Mouse (Mus musculus): ENCODE data around the gene Myo18a. TPM values are rescaled to one million over a fixed set of nuclear protein-coding genes. Genes with fewer than 3 reads are reported as not detected.
A peak's percentile ranks its signal among the peaks of the same experiment; 100 is the strongest.

The Myo18a gene
- polyA plus RNA-seq, 1 experiment from 2014 or later = 21.6 TPM

DNA sequence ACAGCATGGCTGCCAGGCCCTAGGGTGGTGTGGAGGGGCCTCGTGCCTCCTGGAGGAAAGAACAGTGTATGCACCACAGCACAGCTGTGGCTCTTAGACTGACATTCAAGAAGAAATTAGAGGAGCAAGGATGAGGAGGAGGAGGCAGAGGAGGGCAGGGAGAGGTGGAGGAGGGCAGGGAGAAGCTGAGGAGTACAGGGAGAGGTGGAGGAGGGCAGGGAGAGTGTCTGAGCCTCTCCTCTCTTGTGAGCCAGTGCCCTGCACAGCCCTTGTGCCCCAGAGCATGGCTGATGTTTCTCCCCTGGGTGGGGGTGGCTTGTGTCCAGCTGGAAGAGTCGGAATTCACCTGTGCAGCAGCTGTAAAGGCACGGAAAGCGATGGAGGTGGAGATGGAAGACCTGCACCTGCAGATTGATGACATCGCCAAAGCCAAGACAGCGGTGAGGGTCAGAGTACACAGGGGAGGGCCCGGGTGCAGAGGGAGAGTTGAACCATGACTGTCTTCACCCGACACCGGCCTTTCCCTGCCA lies 84.6 kb downstream of the Myo18a start:
- no peak for ATAC-seq
- H3K4me1 ChIP-seq (ENCODE audit: insufficient read depth, low read depth, low read length) = no peaks in the 10 kb centered on the region
- no peak overlapping the region for H3K27ac ChIP-seq (ENCODE audit: low read length)
- no peaks in the 10 kb centered on the region for H3K27me3 ChIP-seq (replicated peaks; ENCODE audit: insufficient read depth, low read length)
- no peak overlapping the region for H3K4me2 ChIP-seq (replicated peaks; ENCODE audit: low read depth, low read length)
- H3K9ac ChIP-seq (replicated peaks; ENCODE audit: low read depth) = no peak overlapping the region
- peaks cover 41% of the 10 kb centered on the region for H3K36me3 ChIP-seq (ENCODE audit: insufficient read depth, low read length)
- TF ChIP-seq CTCF (IDR thresholded peaks at IDR 0.05) = no peak
- TF ChIP-seq EP300 (IDR thresholded peaks at IDR 0.05) = no peak
- no peaks in the 10 kb centered on the region for H3K9me3 ChIP-seq (ENCODE audit: low read length)
- DNase-seq (ENCODE audit: low spot score) = no peak
- WGBS = 53% methylated on average over 9 of the region's 9 CpGs
- no peak overlapping the region for H3K4me3 ChIP-seq (ENCODE audit: low read depth, low read length)

GRCm38 (mm10) chr11:77848131-77848530 lies 85.1 kb downstream of the Myo18a start:
- 43% methylated on average over 5 of the region's 5 CpGs for WGBS
- DNase-seq (ENCODE audit: low spot score) = no peak
- TF ChIP-seq EP300 (IDR thresholded peaks at IDR 0.05) (no peak), CTCF (IDR thresholded peaks at IDR 0.05) (no peak)
- Histone ChIP-seq H3K4me1 (ENCODE audit: insufficient read depth, low read depth, low read length) (no peaks in the 10 kb centered on the region), H3K4me2 (replicated peaks; ENCODE audit: low read depth, low read length) (no peak overlapping the region), H3K4me3 (ENCODE audit: low read depth, low read length) (no peak overlapping the region), H3K27me3 (replicated peaks; ENCODE audit: insufficient read depth, low read length) (no peaks in the 10 kb centered on the region), H3K36me3 (ENCODE audit: insufficient read depth, low read length) (peaks cover 42% of the 10 kb centered on the region), H3K9me3 (ENCODE audit: low read length) (no peaks in the 10 kb centered on the region), H3K9ac (replicated peaks; ENCODE audit: low read depth) (no peak overlapping the region), H3K27ac (ENCODE audit: low read length) (no peak overlapping the region)
- ATAC-seq = no peak

GRCm38 (mm10) chr11:77849151-77849550 lies 86.1 kb downstream of the Myo18a start:
- no peak for DNase-seq (ENCODE audit: low spot score)
- no peaks in the 10 kb centered on the region for H3K4me1 ChIP-seq (ENCODE audit: insufficient read depth, low read depth, low read length)
- WGBS = 66% methylated on average over 7 of the region's 7 CpGs
- no peak overlapping the region for H3K4me3 ChIP-seq (ENCODE audit: low read depth, low read length)
- no peak for ATAC-seq
- peaks cover 51% of the 10 kb centered on the region for H3K36me3 ChIP-seq (ENCODE audit: insufficient read depth, low read length)
- H3K27ac ChIP-seq (ENCODE audit: low read length) = no peak overlapping the region
- H3K4me2 ChIP-seq (replicated peaks; ENCODE audit: low read depth, low read length) = no peak overlapping the region
- H3K27me3 ChIP-seq (replicated peaks; ENCODE audit: insufficient read depth, low read length) = no peaks in the 10 kb centered on the region
- no peaks in the 10 kb centered on the region for H3K9me3 ChIP-seq (ENCODE audit: low read length)
- no peak overlapping the region for H3K9ac ChIP-seq (replicated peaks; ENCODE audit: low read depth)
- no peak for TF ChIP-seq EP300 (IDR thresholded peaks at IDR 0.05)
- no peak for TF ChIP-seq CTCF (IDR thresholded peaks at IDR 0.05)

- WGBS = 65% methylated on average over 24 of the region's 24 CpGs
- Histone ChIP-seq H3K27me3 (replicated peaks; ENCODE audit: insufficient read depth, low read length) (no peaks in the 10 kb centered on the region), H3K4me3 (ENCODE audit: low read depth, low read length) (no peak overlapping the region), H3K4me2 (replicated peaks; ENCODE audit: low read depth, low read length) (no peak overlapping the region), H3K9me3 (ENCODE audit: low read length) (no peaks in the 10 kb centered on the region), H3K9ac (replicated peaks; ENCODE audit: low read depth) (no peak overlapping the region), H3K36me3 (ENCODE audit: insufficient read depth, low read length) (peaks cover 43% of the 10 kb centered on the region), H3K27ac (ENCODE audit: low read length) (no peak overlapping the region), H3K4me1 (ENCODE audit: insufficient read depth, low read depth, low read length) (no peaks in the 10 kb centered on the region)
- peak; percentile 47 for ATAC-seq
- TF ChIP-seq EP300 (IDR thresholded peaks at IDR 0.05) (no peak), CTCF (IDR thresholded peaks at IDR 0.05) (no peak; the same call in 1 of the 2 replicates)
- DNase-seq (ENCODE audit: low spot score) = no peak
These were observed 87.6 kb downstream of the Myo18a start for GRCm38 (mm10) chr11:77850401-77851244.

DNA sequence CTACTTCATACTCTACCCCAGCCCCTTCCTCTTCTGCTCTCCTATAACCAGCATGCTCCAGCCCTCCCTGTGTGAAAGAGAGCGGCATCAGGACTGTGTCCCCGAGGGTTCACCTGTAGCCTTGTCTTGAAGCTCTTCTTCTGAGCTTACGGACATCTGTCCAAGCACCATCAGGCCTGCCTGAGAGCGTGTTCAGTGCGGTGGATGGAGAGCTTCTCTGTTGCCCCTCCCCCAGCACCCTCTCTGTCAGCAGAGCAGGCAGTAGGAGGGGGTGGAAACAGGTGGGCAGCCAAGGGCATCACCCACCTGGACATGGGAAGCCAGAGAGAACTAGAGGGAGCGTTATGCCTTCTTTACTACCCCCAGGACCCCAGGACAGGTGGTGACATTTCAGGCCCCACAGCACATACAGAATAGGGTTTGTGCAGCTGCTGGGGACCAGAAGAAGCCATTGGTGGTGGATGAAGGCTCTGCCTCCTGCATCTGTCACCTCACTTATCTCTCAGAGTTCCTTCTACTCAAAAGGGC lies 88.5 kb downstream of the Myo18a start:
- Histone ChIP-seq H3K36me3 (ENCODE audit: insufficient read depth, low read length) (peaks cover 34% of the 10 kb centered on the region), H3K27ac (ENCODE audit: low read length) (no peak overlapping the region)

DNA sequence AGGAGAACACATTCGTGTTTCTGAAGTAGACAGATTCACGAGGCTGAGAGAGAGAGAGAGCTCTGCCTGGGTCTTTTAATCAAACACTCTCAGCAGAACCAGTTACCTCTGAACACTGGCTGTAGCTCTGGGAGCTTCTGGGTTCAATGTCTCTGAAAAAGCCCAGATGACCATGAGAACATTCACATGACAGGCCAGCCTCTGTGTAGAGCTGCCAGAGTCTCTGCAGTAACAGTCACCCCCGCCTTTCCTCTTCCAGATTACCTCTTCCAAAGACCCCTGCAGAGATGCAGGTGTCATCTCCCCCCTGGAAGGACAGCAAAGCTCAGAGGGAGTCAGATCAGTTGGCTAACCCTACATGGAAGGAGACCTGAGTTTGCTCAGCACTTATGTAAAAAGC lies 89.1 kb downstream of the Myo18a start:
- no peak overlapping the region for H3K4me2 ChIP-seq (replicated peaks; ENCODE audit: low read depth, low read length)
- DNase-seq (ENCODE audit: low spot score) (no peak), ATAC-seq (no peak)
- H3K9me3 ChIP-seq (ENCODE audit: low read length) = no peaks in the 10 kb centered on the region
- no peak for TF ChIP-seq CTCF (IDR thresholded peaks at IDR 0.05)
- TF ChIP-seq EP300 (IDR thresholded peaks at IDR 0.05) = no peak
- no peak overlapping the region for H3K9ac ChIP-seq (replicated peaks; ENCODE audit: low read depth)
- H3K27me3 ChIP-seq (replicated peaks; ENCODE audit: insufficient read depth, low read length) = no peaks in the 10 kb centered on the region
- H3K27ac ChIP-seq (ENCODE audit: low read length) = no peak overlapping the region
- H3K4me3 ChIP-seq (ENCODE audit: low read depth, low read length) = no peak overlapping the region
- WGBS = 53% methylated on average over 3 of the region's 3 CpGs
- peaks cover 29% of the 10 kb centered on the region; the same call in 1 of the 2 replicates for H3K36me3 ChIP-seq (ENCODE audit: insufficient read depth, low read length)
- H3K4me1 ChIP-seq (ENCODE audit: insufficient read depth, low read depth, low read length) = no peaks in the 10 kb centered on the region

More for the DNA sequence above, 88.5 kb downstream of the Myo18a start:
- Histone ChIP-seq H3K27me3 (replicated peaks; ENCODE audit: insufficient read depth, low read length) (no peaks in the 10 kb centered on the region), H3K9me3 (ENCODE audit: low read length) (no peaks in the 10 kb centered on the region), H3K4me1 (ENCODE audit: insufficient read depth, low read depth, low read length) (no peaks in the 10 kb centered on the region), H3K9ac (replicated peaks; ENCODE audit: low read depth) (no peak overlapping the region), H3K4me2 (replicated peaks; ENCODE audit: low read depth, low read length) (no peak overlapping the region), H3K4me3 (ENCODE audit: low read depth, low read length) (no peak overlapping the region)
- ATAC-seq = no peak
- 82% methylated on average over 6 of the region's 6 CpGs for WGBS
- TF ChIP-seq EP300 (IDR thresholded peaks at IDR 0.05) (no peak), CTCF (IDR thresholded peaks at IDR 0.05) (no peak)
- no peak for DNase-seq (ENCODE audit: low spot score)

Measured in lung, postnatal 0 days (tissue).